Mouse (Mus musculus): ENCODE data around the gene Mrvi1.

- TF ChIP-seq CTCF (IDR thresholded peaks at IDR 0.05; ENCODE audit: extremely low read depth, insufficient read depth, low read length) (no peak), POLR2A (IDR thresholded peaks at IDR 0.05; ENCODE audit: extremely low read depth, insufficient read depth, low read length) (no peak)
Measured at GRCm38 (mm10) chr7:110920331-110921261, 61.7 kb downstream of the Mrvi1 start.

Measured in cortical plate, adult 2 months (tissue).